In genomic region chr19:53394552-53394951, GRCm38 (mm10) we compare ENCODE assay signal across 9 mouse cellular contexts. TPM values are rescaled to one million over a fixed set of nuclear protein-coding genes. Genes with fewer than 3 reads are reported as not detected.
DNase-seq lines count a peak whose midpoint lies in the region; ATAC-seq and TF ChIP-seq lines count a peak whose summit lies in the region.
"Had no signal": no experiment of that assay in that cellular context is flagged by ENCODE, and none has a peak within 500 bp of the region (broad histone marks: within the 10 kb centered on the region; RNA-seq: fewer than 3 reads in every experiment).

No protein-coding gene starts in this region.

- H3K9ac ChIP-seq in kidney, embryonic 15.5 days, result no peak overlapping the region
- no peak overlapping the region for H3K9ac ChIP-seq in lung, embryonic 15.5 days
- H3K9ac ChIP-seq: embryonic facial prominence, embryonic 15.5 days had no signal

- no peak overlapping the region for H3K27ac ChIP-seq in kidney, adult 2 months (ENCODE audit: insufficient read depth, low read depth, low read length)
- H3K27ac ChIP-seq in kidney, embryonic 15.5 days, result no peak overlapping the region
- H3K27ac ChIP-seq in lung, embryonic 15.5 days, result no peak overlapping the region
- H3K27ac ChIP-seq: embryonic facial prominence, embryonic 15.5 days had no signal

- H3K4me2 ChIP-seq in kidney, embryonic 15.5 days, result no peak overlapping the region
- H3K4me2 ChIP-seq in lung, embryonic 15.5 days, result 0 out of 2 replicates have a peak overlapping the region, but pooled peaks have one; percentile 18
- H3K4me2 ChIP-seq: embryonic facial prominence, embryonic 15.5 days had no signal

- no peak for TF ChIP-seq CTCF in kidney, adult 2 months (conservative IDR thresholded peaks at IDR 0.05; ENCODE audit: insufficient read depth, insufficient read length, low read depth, low read length)

- DNase-seq in kidney, adult 2 months, result peak; percentile 79
- DNase-seq in B cell, adult 2 months, result peak; percentile 58 to 61
- peak; percentile 28 for DNase-seq in T-cell, adult 2 months (ENCODE audit: low spot score)
- DNase-seq in forelimb bud, embryonic 11.5 days (ENCODE audit: low read depth, low spot score), result peak; percentile 72
- DNase-seq in spleen, postnatal 4 days (ENCODE audit: low spot score in 2 of 2), result no peak
- no peak for DNase-seq in gastrocnemius, postnatal 10 days

- H3K4me3 ChIP-seq in kidney, adult 2 months (ENCODE audit: insufficient read depth, low read depth, low read length), result no peak overlapping the region
- H3K4me3 ChIP-seq in kidney, embryonic 15.5 days (replicated peaks), result no peak overlapping the region
- no peak overlapping the region for H3K4me3 ChIP-seq in lung, embryonic 15.5 days
- H3K4me3 ChIP-seq: embryonic facial prominence, embryonic 15.5 days had no signal

- H3K36me3 ChIP-seq in kidney, adult 2 months (ENCODE audit: control insufficient read depth, insufficient read depth, low read length), result no peaks in the 10 kb centered on the region
- no peaks in the 10 kb centered on the region for H3K36me3 ChIP-seq in kidney, embryonic 15.5 days
- H3K36me3 ChIP-seq in lung, embryonic 15.5 days, result no peaks in the 10 kb centered on the region
- H3K36me3 ChIP-seq: embryonic facial prominence, embryonic 15.5 days had no signal

- no peak for TF ChIP-seq POLR2A in kidney, adult 2 months (IDR thresholded peaks at IDR 0.05; ENCODE audit: low read depth, low read length)

- H3K4me1 ChIP-seq in kidney, adult 2 months (ENCODE audit: control insufficient read depth, insufficient read depth, low read length), result peaks cover 5% of the 10 kb centered on the region
- H3K4me1 ChIP-seq in kidney, embryonic 15.5 days, result peaks cover 17% of the 10 kb centered on the region
- peaks cover 13% of the 10 kb centered on the region for H3K4me1 ChIP-seq in lung, embryonic 15.5 days

- no peaks in the 10 kb centered on the region for H3K9me3 ChIP-seq in kidney, embryonic 15.5 days (replicated peaks)
- H3K9me3 ChIP-seq in lung, embryonic 15.5 days, result no peaks in the 10 kb centered on the region
- H3K9me3 ChIP-seq: embryonic facial prominence, embryonic 15.5 days had no signal

- no peaks in the 10 kb centered on the region for H3K27me3 ChIP-seq in kidney, adult 2 months (replicated peaks; ENCODE audit: control insufficient read depth, insufficient read depth, low read length)
- H3K27me3 ChIP-seq in kidney, embryonic 15.5 days, result no peaks in the 10 kb centered on the region
- H3K27me3 ChIP-seq in lung, embryonic 15.5 days, result no peaks in the 10 kb centered on the region
- H3K27me3 ChIP-seq: embryonic facial prominence, embryonic 15.5 days had no signal

- no peak for ATAC-seq in kidney, embryonic 15.5 days (replicated peaks; ENCODE audit: low FRiP score)
- ATAC-seq in lung, embryonic 15.5 days (ENCODE audit: borderline replicate concordance, extremely low read depth, low FRiP score, low TSS enrichment), result no peak

- WGBS in kidney, adult 2 months, result 9% methylated on average over 7 of the region's 7 CpGs
- WGBS in kidney, embryonic 15.5 days, result 14% methylated on average over 7 of the region's 7 CpGs
- WGBS in lung, embryonic 15.5 days, result 12% methylated on average over 7 of the region's 7 CpGs

RNA-seq across cellular contexts. Expression of gene Smndc1, which starts 4.2 kb away (rescaled TPM):
- 3.4 and 5.9 TPM in 2 replicates for polyA plus RNA-seq in kidney, adult 2 months (2012; rRNA removed)
- 40.6 and 45.1 TPM in 2 replicates for polyA plus RNA-seq in kidney, embryonic 15.5 days (2015; fragmentation: Nextera tagmentation; extraction: Ambion mirVana)
- 38.5 and 41.8 TPM in 2 replicates for polyA plus RNA-seq in lung, embryonic 15.5 days (2015; fragmentation: Nextera tagmentation; extraction: Ambion mirVana)
- 10 to 100 TPM; 27.3 to 34.7 TPM for total RNA-seq in gastrocnemius, postnatal 10 days (2021)

RNA-seq across cellular contexts. Expression of gene Gm10197, which starts 23.0 kb away (rescaled TPM):
- not detected in 2 replicates for polyA plus RNA-seq in kidney, adult 2 months (2012; rRNA removed)
- not detected in 2 replicates for polyA plus RNA-seq in kidney, embryonic 15.5 days (2015; fragmentation: Nextera tagmentation; extraction: Ambion mirVana)
- 4.1 TPM in 1 of 2 replicates, not detected in the other for polyA plus RNA-seq in lung, embryonic 15.5 days (2015; fragmentation: Nextera tagmentation; extraction: Ambion mirVana)
- total RNA-seq in gastrocnemius, postnatal 10 days (2021), result not detected
- polyA plus RNA-seq: embryonic facial prominence, embryonic 15.5 days had no signal

Comparison
In these comparisons a context has a peak if more than half of its experiments do, and no peak if none do; other contexts are left out.
1. DNase-seq: peak in kidney, adult 2 months (single experiment), B cell, adult 2 months (2 of 2), T-cell, adult 2 months (single experiment) and forelimb bud, embryonic 11.5 days (single experiment); none in spleen, postnatal 4 days (0 of 2) and gastrocnemius, postnatal 10 days (single experiment).